Mouse (Mus musculus): ENCODE results near the gene Sergef.
"Not testable (repeated sequence)": the region's sequence is repeated elsewhere in the genome, so short reads cannot be mapped to it uniquely, and the experiment has no call there.

The Sergef gene

GRCm38 (mm10) chr7:46639692-46640031 lies at the start of gene Sergef:
Gene Sergef, minus strand, starts transcription at chr7:46639807.
- peak; percentile 75 for DNase-seq (ENCODE audit: low spot score)

GRCm38 (mm10) chr7:46686827-46687226 lies 47.2 kb upstream of the Sergef start:
- no peak for DNase-seq (ENCODE audit: low spot score)

- DNase-seq (ENCODE audit: low spot score), result no peak
Measured at GRCm38 (mm10) chr7:46680732-46681131, 41.1 kb upstream of the Sergef start.

GRCm38 (mm10) chr7:46679044-46679443 lies 39.4 kb upstream of the Sergef start:
- DNase-seq (ENCODE audit: low spot score), result not testable (repeated sequence)

GRCm38 (mm10) chr7:46678417-46678816 lies 38.8 kb upstream of the Sergef start:
- no peak for DNase-seq (ENCODE audit: low spot score)

- no peak for DNase-seq (ENCODE audit: low spot score)
Measured at GRCm38 (mm10) chr7:46676808-46677360, 37.3 kb upstream of the Sergef start.

GRCm38 (mm10) chr7:46675886-46676285 lies 36.3 kb upstream of the Sergef start:
- DNase-seq (ENCODE audit: low spot score), result no peak

- no peak for DNase-seq (ENCODE audit: low spot score)
Measured at GRCm38 (mm10) chr7:46675061-46675460, 35.5 kb upstream of the Sergef start.

- no peak for DNase-seq (ENCODE audit: low spot score)
Measured at GRCm38 (mm10) chr7:46672160-46672672, 32.6 kb upstream of the Sergef start, which contains the start of gene Tph1. Gene Tph1, minus strand, starts transcription at chr7:46672537.

- no peak for DNase-seq (ENCODE audit: low spot score)
Measured at GRCm38 (mm10) chr7:46667256-46667655, 27.6 kb upstream of the Sergef start.

GRCm38 (mm10) chr7:46665236-46665635 lies 25.6 kb upstream of the Sergef start:
- peak; percentile 17 for DNase-seq (ENCODE audit: low spot score)

GRCm38 (mm10) chr7:46661591-46662090 lies 22.0 kb upstream of the Sergef start:
- DNase-seq (ENCODE audit: low spot score), result no peak

- DNase-seq (ENCODE audit: low spot score), result no peak
Measured at GRCm38 (mm10) chr7:46652279-46652678, 12.7 kb upstream of the Sergef start.

GRCm38 (mm10) chr7:46650231-46650630 lies 10.6 kb upstream of the Sergef start:
- not testable (repeated sequence) for DNase-seq (ENCODE audit: low spot score)

- DNase-seq (ENCODE audit: low spot score), result no peak
Measured at GRCm38 (mm10) chr7:46648431-46649140, 9.0 kb upstream of the Sergef start.

GRCm38 (mm10) chr7:46643172-46643571 lies 3.6 kb upstream of the Sergef start:
- DNase-seq (ENCODE audit: low spot score), result no peak

GRCm38 (mm10) chr7:46640062-46640461 lies 455 bp upstream of the Sergef start:
- no peak for DNase-seq (ENCODE audit: low spot score)

- DNase-seq (ENCODE audit: low spot score), result peak; percentile 9
Measured at GRCm38 (mm10) chr7:46638889-46639691, 517 bp downstream of the Sergef start.

GRCm38 (mm10) chr7:46628375-46628975 lies 11.1 kb downstream of the Sergef start:
- no peak for DNase-seq (ENCODE audit: low spot score)

- DNase-seq (ENCODE audit: low spot score), result no peak
Measured at GRCm38 (mm10) chr7:46623979-46624378, 15.6 kb downstream of the Sergef start.

GRCm38 (mm10) chr7:46618416-46619110 lies 21.0 kb downstream of the Sergef start:
- no peak for DNase-seq (ENCODE audit: low spot score)

All from c-Kit-positive CD71-positive TER-119-positive erythroid progenitor cells, embryonic 14.5 days (primary cell).